ENCODE assay signal across 9 mouse cellular contexts in genomic region chr17:86801213-86801815, GRCm38 (mm10). TPM values are rescaled to one million over a fixed set of nuclear protein-coding genes. Genes with fewer than 3 reads are reported as not detected.
DNase-seq lines count a peak whose midpoint lies in the region; ATAC-seq and TF ChIP-seq lines count a peak whose summit lies in the region.
"Had no signal": no experiment of that assay in that cellular context is flagged by ENCODE, and none has a peak within 500 bp of the region (broad histone marks: within the 10 kb centered on the region; RNA-seq: fewer than 3 reads in every experiment).

No protein-coding gene starts in this region.

- TF ChIP-seq POLR2A in testis, adult 2 months (IDR thresholded peaks at IDR 0.05; ENCODE audit: control insufficient read depth, low read depth, low read length) = no peak

- DNase-seq in testis, postnatal 14 days (ENCODE audit: low spot score) = no peak
- DNase-seq in lung, postnatal 36 days = peak; percentile 75
- DNase-seq in urinary bladder, postnatal 10 days (ENCODE audit: low spot score) = no peak

- no peaks in the 10 kb centered on the region for H3K27me3 ChIP-seq in testis, adult 2 months (ENCODE audit: control insufficient read depth, insufficient read depth, low read length)
- H3K27me3 ChIP-seq in embryonic facial prominence, embryonic 12.5 days = no peaks in the 10 kb centered on the region
- H3K27me3 ChIP-seq in intestine, embryonic 15.5 days (replicated peaks) = no peaks in the 10 kb centered on the region

- no peak for TF ChIP-seq CTCF in testis, adult 2 months (IDR thresholded peaks at IDR 0.05; ENCODE audit: control insufficient read depth, insufficient read depth, insufficient replicate concordance, low read depth, low read length)

- WGBS in embryonic facial prominence, embryonic 12.5 days = 77% methylated on average over 11 of the region's 11 CpGs
- 58% methylated on average over 11 of the region's 11 CpGs for WGBS in intestine, embryonic 15.5 days

- no peaks in the 10 kb centered on the region for H3K36me3 ChIP-seq in testis, adult 2 months (ENCODE audit: control insufficient read depth, insufficient read depth, low read length)
- H3K36me3 ChIP-seq in embryonic facial prominence, embryonic 12.5 days = no peaks in the 10 kb centered on the region
- no peaks in the 10 kb centered on the region for H3K36me3 ChIP-seq in intestine, embryonic 15.5 days

- H3K9ac ChIP-seq in embryonic facial prominence, embryonic 12.5 days = no peak overlapping the region
- H3K9ac ChIP-seq in intestine, embryonic 15.5 days = no peak overlapping the region
- H3K9ac ChIP-seq: liver, embryonic 14.5 days had no signal

- H3K4me3 ChIP-seq in testis, adult 2 months (ENCODE audit: control insufficient read depth, low read depth, low read length) = peak overlapping the region; percentile 14; the same call in 1 of the 2 replicates
- H3K4me3 ChIP-seq in embryonic facial prominence, embryonic 12.5 days = no peak overlapping the region
- H3K4me3 ChIP-seq in intestine, embryonic 15.5 days (replicated peaks) = no peak overlapping the region

- no peaks in the 10 kb centered on the region for H3K9me3 ChIP-seq in embryonic facial prominence, embryonic 12.5 days
- no peaks in the 10 kb centered on the region for H3K9me3 ChIP-seq in intestine, embryonic 15.5 days

- no peak for ATAC-seq in embryonic facial prominence, embryonic 12.5 days (ENCODE audit: insufficient number of reproducible peaks, insufficient read depth, low FRiP score, low TSS enrichment)
- ATAC-seq in intestine, embryonic 15.5 days = peak; percentile 47; the same call in 1 of the 2 replicates
- no peak for ATAC-seq in granulocyte monocyte progenitor cell, adult 5-6 weeks (replicated peaks; ENCODE audit: poor library complexity, severe bottlenecking)
- ATAC-seq in erythroid progenitor cell, adult 5-6 weeks (replicated peaks; ENCODE audit: low FRiP score, poor library complexity, severe bottlenecking) = no peak

- peaks cover 10% of the 10 kb centered on the region for H3K4me1 ChIP-seq in testis, adult 2 months (ENCODE audit: control insufficient read depth, insufficient read depth, low read length)
- 0 out of 2 replicates have a peak, but pooled peaks cover 5% of the 10 kb centered on the region for H3K4me1 ChIP-seq in embryonic facial prominence, embryonic 12.5 days
- H3K4me1 ChIP-seq in intestine, embryonic 15.5 days (replicated peaks) = peaks cover 16% of the 10 kb centered on the region

- H3K27ac ChIP-seq in testis, adult 2 months (ENCODE audit: control insufficient read depth, insufficient read depth, low read depth, low read length) = no peak overlapping the region
- peak overlapping the region; percentile 42; the same call in 1 of the 2 replicates for H3K27ac ChIP-seq in embryonic facial prominence, embryonic 12.5 days
- H3K27ac ChIP-seq in intestine, embryonic 15.5 days = peak overlapping the region; percentile 60
- H3K27ac ChIP-seq: liver, embryonic 14.5 days had no signal

- no peak overlapping the region for H3K4me2 ChIP-seq in embryonic facial prominence, embryonic 12.5 days (replicated peaks)
- no peak overlapping the region for H3K4me2 ChIP-seq in intestine, embryonic 15.5 days (replicated peaks)

RNA-seq across cellular contexts. Expression of gene Epas1, which starts 47.8 kb away (rescaled TPM):
- 11.7 and 15.9 TPM in 2 replicates for polyA plus RNA-seq in testis, adult 2 months (2012; rRNA removed)
- polyA plus RNA-seq in embryonic facial prominence, embryonic 12.5 days (2016; fragmentation: Nextera tagmentation; extraction: Ambion mirVana) = 2.9 and 3.1 TPM in 2 replicates
- 3.8 and 4.0 TPM in 2 replicates for polyA plus RNA-seq in intestine, embryonic 15.5 days (2015; fragmentation: Nextera tagmentation; extraction: Ambion mirVana)
- 0.49 TPM in 1 of 2 replicates, not detected in the other for total RNA-seq in granulocyte monocyte progenitor cell, adult 5-6 weeks (2014; fragmentation: Nextera tagmentation)
- total RNA-seq in granulocyte monocyte progenitor cell, adult 5-6 weeks (2017) = under 0.01 and 0.15 TPM in 2 replicates
- total RNA-seq in erythroid progenitor cell, adult 5-6 weeks (2015; ENCODE audit: low replicate concordance) = 1.4 TPM in 1 of 2 replicates, not detected in the other
- total RNA-seq in erythroid progenitor cell, adult 5-6 weeks (2017; ENCODE audit: low replicate concordance) = 0.15 and 0.90 TPM in 2 replicates
